Mouse (Mus musculus) left cerebral cortex, postnatal 4 days (tissue): ENCODE data around the gene Lyrm9. TPM values are rescaled to one million over a fixed set of nuclear protein-coding genes. Genes with fewer than 3 reads are reported as not detected.

Experiments used
- total RNA-seq, 2 experiments: library from RNA; stranded (reverse); gene quantifications; 2 replicates each; pipeline ENCODE4 v1.2.3; 2021

The Lyrm9 gene
- total RNA-seq, 2 experiments from 2014 or later, result 28.0 to 36.5 TPM

Other genes with a start within 250 kb of the Lyrm9 start
- 10 to 100 TPM; 49.3 to 52.0 TPM for gene Nlk, start 129.2 kb upstream of the Lyrm9 start, total RNA-seq
- gene Ccnq, start 74.9 kb upstream of the Lyrm9 start, total RNA-seq, result 10 to 100 TPM; 16.8 to 17.5 TPM
- 1 to 10 TPM; 1.6 to 1.7 TPM for gene Nos2, start 94.2 kb downstream of the Lyrm9 start, total RNA-seq
- 1 to 10 TPM; 4.1 to 5.2 TPM for gene Lgals9, start 158.4 kb downstream of the Lyrm9 start, total RNA-seq